Mouse (Mus musculus) bone marrow macrophage, adult 2 months (primary cell): ENCODE measurements at regions not wholly inside any gene's neighbourhood (a gene's known extent, or its start where the extent isn't known, plus 50 kb on each side); places are given as distances from the start of the nearest gene placed in this dataset.

Experiments
- H3K27ac ChIP-seq: 2 replicates; pipeline ENCODE4 v1.5.1; 2012; ENCODE audit warnings: low read depth, low read length; ENCODE audit not compliant: insufficient read depth
- H3K4me1 ChIP-seq: 2 replicates; pipeline ENCODE4 v1.6.1; 2012; ENCODE audit warnings: low read length; ENCODE audit not compliant: control insufficient read depth, insufficient read depth
- H3K4me3 ChIP-seq: 2 replicates; pipeline ENCODE4 v1.5.1; 2012; ENCODE audit warnings: mild to moderate bottlenecking, low read length, moderate library complexity; ENCODE audit not compliant: insufficient read depth
- CTCF ChIP-seq: IDR thresholded peaks from 2 replicates; pipeline ENCODE4 v1.5.1; 2012; ENCODE audit warnings: low read depth, mild to moderate bottlenecking, low read length, moderate library complexity
- POLR2A ChIP-seq: IDR thresholded peaks from 2 replicates; pipeline ENCODE4 v1.6.1; 2012; ENCODE audit warnings: mild to moderate bottlenecking, low read depth, low read length, borderline replicate concordance

DNA sequence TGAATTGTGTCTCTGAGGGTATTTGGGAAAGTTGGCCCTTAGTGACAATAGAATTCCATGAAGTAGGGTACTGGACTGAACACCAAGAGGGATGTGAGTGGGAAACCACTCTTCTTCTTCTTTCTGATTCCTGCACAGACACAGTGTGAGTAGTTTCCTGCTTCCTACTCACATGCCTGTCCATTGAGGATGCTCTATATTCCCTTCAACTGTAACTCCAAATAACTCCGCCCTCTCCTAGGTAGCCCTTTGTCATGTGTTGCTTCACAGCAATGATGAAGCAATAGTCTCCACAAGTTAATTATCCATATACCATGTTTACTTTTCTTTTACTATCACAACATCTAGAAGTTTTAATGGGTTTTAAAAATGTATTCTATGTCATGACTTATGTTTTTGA is 132.7 kb upstream of the Tusc1 start:
- H3K4me3 ChIP-seq: no peak overlapping the region
- no peaks in the 10 kb centered on the region for H3K4me1 ChIP-seq
- H3K27ac ChIP-seq: no peak overlapping the region
- TF ChIP-seq POLR2A: no peak
- no peak for TF ChIP-seq CTCF

DNA sequence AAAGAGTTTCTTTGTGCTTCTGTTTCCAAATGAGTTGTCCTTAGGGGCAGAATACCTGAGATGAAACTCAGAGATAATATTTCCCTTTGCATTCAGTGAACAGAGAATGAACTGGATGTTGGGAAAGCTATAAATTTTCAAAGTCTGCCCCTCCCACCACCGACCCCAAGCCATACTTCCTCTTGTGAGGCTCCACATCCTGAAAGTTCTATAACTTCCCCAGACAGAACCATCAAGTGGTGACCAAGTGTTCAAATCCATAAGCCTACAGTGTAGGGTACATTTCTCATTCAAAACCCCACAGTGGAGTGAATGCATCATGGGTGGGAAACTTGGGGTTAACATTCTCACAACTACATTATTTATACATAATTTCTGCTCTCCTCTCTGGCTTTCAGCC is 132.1 kb upstream of the Tusc1 start:
- H3K4me3 ChIP-seq: no peak overlapping the region
- TF ChIP-seq POLR2A (no peak), CTCF (no peak)
- H3K27ac ChIP-seq: no peak overlapping the region
- H3K4me1 ChIP-seq: no peaks in the 10 kb centered on the region

DNA sequence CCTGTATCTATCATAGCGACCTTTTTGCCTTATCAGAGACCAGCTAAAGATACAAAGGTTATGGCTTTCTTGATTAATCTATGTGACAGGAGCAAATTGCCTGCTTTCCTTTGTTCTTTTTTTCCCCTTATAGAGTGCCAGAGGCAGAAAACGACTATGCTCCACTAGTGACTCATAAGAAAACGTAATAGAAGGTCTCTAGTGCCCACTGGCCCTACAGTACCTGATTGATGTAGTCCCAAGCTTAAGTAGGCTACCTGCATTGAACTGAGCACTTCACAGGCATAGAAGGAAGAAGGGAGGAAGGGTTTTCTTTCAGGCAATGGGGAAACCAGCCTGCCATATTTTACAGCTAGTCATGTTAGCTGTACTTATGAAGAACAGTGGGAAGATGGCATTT is 116.0 kb upstream of the Tusc1 start:
- TF ChIP-seq POLR2A (no peak), CTCF (no peak)
- H3K27ac ChIP-seq: no peak overlapping the region
- no peak overlapping the region for H3K4me3 ChIP-seq
- no peaks in the 10 kb centered on the region for H3K4me1 ChIP-seq

DNA sequence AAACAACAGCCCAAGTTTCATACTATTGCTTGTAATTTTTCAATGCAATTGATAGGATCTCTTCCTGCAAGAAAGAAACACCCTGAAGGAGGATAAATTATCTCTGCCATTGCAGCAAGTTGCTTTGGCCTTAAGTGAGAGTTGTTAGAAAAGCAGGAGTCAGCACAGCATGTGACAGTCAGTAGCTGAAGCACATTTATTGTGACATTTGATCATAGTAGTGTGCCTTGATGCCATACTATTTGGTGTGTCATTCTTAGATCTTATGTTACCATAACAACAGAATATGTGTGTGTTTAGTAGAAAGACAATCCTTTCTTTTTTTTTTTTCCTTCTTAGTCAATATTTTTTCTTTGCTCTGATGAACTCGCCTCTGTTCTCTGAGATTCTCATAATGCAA is 115.5 kb upstream of the Tusc1 start:
- Histone ChIP-seq H3K4me1 (no peaks in the 10 kb centered on the region), H3K4me3 (no peak overlapping the region), H3K27ac (no peak overlapping the region)
- no peak for TF ChIP-seq CTCF
- no peak for TF ChIP-seq POLR2A

DNA sequence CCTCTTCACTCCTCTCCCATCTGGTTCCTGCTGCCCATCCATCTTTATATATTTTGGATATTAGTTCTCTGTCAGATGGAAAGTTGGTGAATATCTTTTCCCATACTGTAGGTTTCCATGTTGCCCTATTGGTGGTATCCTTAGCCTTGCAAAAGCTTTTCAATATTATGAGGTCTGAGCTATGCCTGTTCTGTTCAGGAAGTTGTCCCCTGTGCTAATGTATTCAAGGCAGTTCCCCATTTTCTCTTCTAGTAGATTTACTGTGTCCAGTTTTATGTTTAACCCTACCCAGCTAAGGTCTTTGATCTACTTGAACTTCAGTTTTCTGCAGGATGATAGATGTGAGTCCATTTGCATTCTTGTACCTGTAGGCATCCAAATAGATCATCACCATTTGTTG is 109.4 kb upstream of the Tusc1 start:
- TF ChIP-seq CTCF: no peak
- TF ChIP-seq POLR2A: no peak
- H3K27ac ChIP-seq: no peak overlapping the region
- no peaks in the 10 kb centered on the region for H3K4me1 ChIP-seq
- no peak overlapping the region for H3K4me3 ChIP-seq

DNA sequence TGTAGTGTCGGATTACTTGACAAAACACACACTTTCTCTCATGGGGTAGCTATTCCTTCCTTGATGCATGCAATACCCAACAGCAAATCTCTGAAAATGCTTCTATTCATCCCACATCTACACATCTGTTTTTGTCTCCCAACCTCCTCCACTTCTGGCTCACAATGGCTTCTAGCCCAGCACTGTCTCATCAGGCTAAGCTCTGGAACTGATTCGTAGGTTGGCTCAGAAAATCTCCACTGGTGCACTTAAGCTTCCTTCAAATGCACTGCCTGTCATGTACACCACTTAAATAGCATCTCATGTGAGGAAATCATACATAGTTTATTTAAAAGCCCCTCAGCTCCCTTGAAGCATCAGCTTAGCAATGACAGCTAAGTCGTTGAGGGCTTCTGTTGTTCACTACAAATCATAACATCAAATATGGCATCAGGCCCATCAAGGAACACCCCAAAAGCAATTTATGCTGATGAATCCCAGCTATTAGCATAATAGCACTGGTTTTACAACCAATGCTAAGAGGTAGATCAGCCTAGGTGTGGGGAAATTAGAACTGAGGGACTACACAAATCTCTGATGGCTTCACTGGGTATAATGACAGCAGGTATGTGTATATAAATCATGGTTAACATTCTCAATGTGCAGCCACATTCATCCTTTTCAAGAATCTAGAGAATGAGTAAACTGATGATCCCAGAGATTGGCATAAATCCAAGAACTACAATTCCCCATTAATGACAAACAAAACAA is 103.5 kb upstream of the Tusc1 start:
- TF ChIP-seq CTCF: no peak
- TF ChIP-seq POLR2A: no peak
- H3K27ac ChIP-seq: no peak overlapping the region
- no peak overlapping the region for H3K4me3 ChIP-seq
- no peaks in the 10 kb centered on the region for H3K4me1 ChIP-seq

DNA sequence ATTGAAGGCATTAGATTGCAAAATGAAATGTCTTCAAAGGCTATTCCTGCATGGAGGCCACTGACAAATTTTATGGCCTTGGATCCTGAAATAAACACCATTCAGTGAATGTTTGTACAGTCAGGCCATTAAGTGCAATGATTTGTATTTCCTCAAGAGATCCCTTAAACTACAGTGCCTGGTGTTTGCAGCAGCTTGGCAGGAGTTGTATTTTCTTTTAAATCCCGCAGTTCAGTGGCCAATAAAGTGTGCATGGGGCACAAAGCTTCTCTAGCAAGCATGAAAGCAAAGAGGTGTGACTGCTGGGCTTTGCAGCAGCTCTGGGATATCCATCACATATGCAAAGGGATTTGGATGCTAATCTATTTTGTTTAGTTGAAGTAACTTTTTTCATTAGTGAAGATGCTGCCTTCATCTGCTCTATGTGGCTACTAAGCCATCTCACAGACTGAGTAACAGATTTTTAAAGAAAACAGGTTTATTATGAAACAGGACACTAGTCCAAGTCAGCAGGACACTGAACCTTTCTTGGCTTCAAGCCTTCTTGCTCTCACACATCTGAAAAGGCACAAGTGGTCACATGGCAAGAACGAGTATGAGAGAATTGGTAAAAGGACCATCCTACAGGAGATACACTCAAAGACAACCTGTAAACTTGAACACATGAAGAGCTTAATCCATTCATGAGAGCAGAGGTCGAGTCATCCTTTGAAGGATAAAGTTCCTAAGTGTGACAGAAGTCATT is 102.2 kb upstream of the Tusc1 start:
- no peak overlapping the region for H3K27ac ChIP-seq
- no peaks in the 10 kb centered on the region for H3K4me1 ChIP-seq
- no peak overlapping the region for H3K4me3 ChIP-seq
- TF ChIP-seq POLR2A (no peak), CTCF (no peak)

DNA sequence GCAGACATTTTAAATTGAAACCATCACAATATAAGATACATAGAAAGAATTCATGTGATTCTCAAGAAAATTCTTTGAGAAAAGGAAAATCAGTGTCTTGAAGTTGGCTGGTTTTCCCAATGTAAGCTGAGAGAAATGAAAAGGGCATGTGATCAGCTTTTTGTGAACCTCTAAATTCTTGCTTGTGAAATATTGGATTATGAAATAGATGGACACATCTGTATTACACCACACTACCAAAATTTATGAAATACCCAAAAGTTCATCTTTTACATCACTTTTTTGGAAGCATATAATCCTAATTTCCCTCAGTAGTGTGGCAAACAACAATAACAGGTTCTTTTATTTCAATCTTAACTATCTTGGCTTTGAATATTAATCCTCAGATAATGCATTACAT is 77.4 kb upstream of the Tusc1 start:
- H3K27ac ChIP-seq: no peak overlapping the region
- TF ChIP-seq CTCF: no peak
- TF ChIP-seq POLR2A: no peak
- H3K4me1 ChIP-seq: no peaks in the 10 kb centered on the region
- H3K4me3 ChIP-seq: no peak overlapping the region

DNA sequence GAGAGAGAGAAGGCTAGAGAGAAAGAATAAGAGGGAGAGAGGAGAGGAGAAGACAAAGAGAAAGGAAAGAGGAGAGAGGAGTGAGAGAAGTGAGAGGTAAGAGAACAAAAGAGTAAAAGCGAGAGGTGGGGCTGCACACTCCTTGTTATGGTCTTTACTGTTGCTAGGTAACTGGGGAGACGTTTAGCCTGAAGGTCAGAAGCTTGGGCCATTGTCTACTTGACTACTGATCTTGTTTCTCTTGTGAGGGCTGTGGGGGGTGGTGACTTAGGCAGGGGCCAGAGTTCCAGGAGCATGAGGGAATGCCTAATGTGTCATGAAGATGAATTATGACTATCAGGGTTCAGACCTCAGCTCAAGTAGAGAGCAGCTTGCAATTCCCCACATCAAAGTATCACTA is 71.6 kb upstream of the Tusc1 start:
- TF ChIP-seq POLR2A (no peak), CTCF (no peak)
- Histone ChIP-seq H3K27ac (no peak overlapping the region), H3K4me1 (no peaks in the 10 kb centered on the region), H3K4me3 (no peak overlapping the region)

DNA sequence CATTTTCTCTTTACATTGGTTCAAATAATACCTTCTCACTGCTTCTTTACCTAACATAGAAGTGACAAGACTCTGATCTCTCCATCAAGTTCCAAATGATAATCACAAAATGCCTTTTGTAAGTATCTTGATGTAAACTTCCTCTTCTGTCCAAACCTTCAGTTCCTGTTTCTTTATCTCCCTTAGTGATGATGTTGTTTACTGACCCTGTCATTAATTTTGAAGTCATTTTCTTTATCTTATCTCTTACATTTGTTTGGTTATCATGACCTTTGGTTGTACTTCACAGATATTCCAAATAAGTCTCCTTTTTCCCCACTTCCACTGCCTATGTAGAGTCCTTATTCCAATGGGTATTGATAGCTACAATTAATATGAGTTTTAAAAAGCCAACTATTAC is 65.3 kb upstream of the Tusc1 start:
- Histone ChIP-seq H3K4me3 (no peak overlapping the region), H3K4me1 (no peaks in the 10 kb centered on the region), H3K27ac (no peak overlapping the region)
- TF ChIP-seq CTCF: no peak
